Mouse (Mus musculus) spleen, adult 2 months (tissue): Measurements from ENCODE around the gene Stx8.

Experiments
- CTCF ChIP-seq: fragments of 200-500 bp; IDR thresholded peaks from 2 replicates; pipeline ENCODE4 v1.5.1; 2011; ENCODE audit warnings: mild to moderate bottlenecking, inconsistent platforms; ENCODE audit not compliant: insufficient read depth, insufficient read length, insufficient replicate concordance; ENCODE audit errors: extremely low read depth
- POLR2A ChIP-seq: fragments of 200-500 bp; IDR thresholded peaks from 2 replicates; pipeline ENCODE4 v1.6.1; 2011; ENCODE audit warnings: low read depth, low read length, inconsistent platforms

- TF ChIP-seq POLR2A: no peak
- TF ChIP-seq CTCF: no peak
Measured at GRCm38 (mm10) chr11:68201063-68201462, 235.1 kb downstream of the Stx8 start.
